Mouse (Mus musculus): Measurements from ENCODE around the gene A730049H05Rik. TPM values are rescaled to one million over a fixed set of nuclear protein-coding genes. Genes with fewer than 3 reads are reported as not detected.

A730049H05Rik gene
- polyA plus RNA-seq, 1 experiment: 0.18 TPM

- Histone ChIP-seq H3K4me3 (replicated peaks; ENCODE audit: insufficient read depth, low read depth, low read length) (no peak overlapping the region), H3K27me3 (ENCODE audit: control insufficient read depth, insufficient read depth, low read length) (no peaks in the 10 kb centered on the region), H3K4me1 (ENCODE audit: control insufficient read depth, insufficient read depth, low read length) (no peaks in the 10 kb centered on the region), H3K27ac (ENCODE audit: insufficient read depth, low read length) (no peak overlapping the region)
- TF ChIP-seq POLR2A (IDR thresholded peaks at IDR 0.05; ENCODE audit: borderline replicate concordance, insufficient read depth, low read length) (no peak), CTCF (IDR thresholded peaks at IDR 0.05; ENCODE audit: borderline replicate concordance, insufficient read depth, low read depth, low read length) (no peak)
- 72% methylated on average over 5 of the region's 5 CpGs for WGBS
- DNase-seq: no peak
These were observed 66.2 kb downstream of the A730049H05Rik start for GRCm38 (mm10) chr6:92882446-92882845.

GRCm38 (mm10) chr6:92883131-92883900, 67.0 kb downstream of the A730049H05Rik start:
- Histone ChIP-seq H3K27ac (ENCODE audit: insufficient read depth, low read length) (no peak overlapping the region), H3K4me1 (ENCODE audit: control insufficient read depth, insufficient read depth, low read length) (no peaks in the 10 kb centered on the region), H3K27me3 (ENCODE audit: control insufficient read depth, insufficient read depth, low read length) (no peaks in the 10 kb centered on the region), H3K4me3 (replicated peaks; ENCODE audit: insufficient read depth, low read depth, low read length) (no peak overlapping the region)
- 54% methylated on average over 9 of the region's 9 CpGs for WGBS
- TF ChIP-seq POLR2A (IDR thresholded peaks at IDR 0.05; ENCODE audit: borderline replicate concordance, insufficient read depth, low read length) (no peak), CTCF (IDR thresholded peaks at IDR 0.05; ENCODE audit: borderline replicate concordance, insufficient read depth, low read depth, low read length) (no peak)
- DNase-seq: no peak

- Histone ChIP-seq H3K27me3 (ENCODE audit: control insufficient read depth, insufficient read depth, low read length) (no peaks in the 10 kb centered on the region), H3K27ac (ENCODE audit: insufficient read depth, low read length) (no peak overlapping the region), H3K4me1 (ENCODE audit: control insufficient read depth, insufficient read depth, low read length) (no peaks in the 10 kb centered on the region), H3K4me3 (replicated peaks; ENCODE audit: insufficient read depth, low read depth, low read length) (no peak overlapping the region)
- 64% methylated on average over 1 of the region's 1 CpGs for WGBS
- TF ChIP-seq CTCF (IDR thresholded peaks at IDR 0.05; ENCODE audit: borderline replicate concordance, insufficient read depth, low read depth, low read length) (no peak), POLR2A (IDR thresholded peaks at IDR 0.05; ENCODE audit: borderline replicate concordance, insufficient read depth, low read length) (no peak)
- no peak for DNase-seq
These were observed 75.3 kb downstream of the A730049H05Rik start for GRCm38 (mm10) chr6:92891535-92891934.

Other genes starting within 250 kb of the A730049H05Rik start
- gene Prickle2, start 110.3 kb upstream of the A730049H05Rik start, polyA plus RNA-seq (2012; rRNA removed): 11.3 and 12.7 TPM in 2 replicates
- gene Gm15737, start 52.9 kb downstream of the A730049H05Rik start, polyA plus RNA-seq (2012; rRNA removed): not detected in 2 replicates
- 1.7 and 2.0 TPM in 2 replicates for gene Adamts9, start 127.0 kb downstream of the A730049H05Rik start, polyA plus RNA-seq (2012; rRNA removed)

Measured in cerebellum, adult 2 months (tissue).